Mouse (Mus musculus): ENCODE results near the gene Supt6.
"Not testable (repeated sequence)": the region's sequence is repeated elsewhere in the genome, so short reads cannot be mapped to it uniquely, and the experiment has no call there.

Supt6 gene

DNA sequence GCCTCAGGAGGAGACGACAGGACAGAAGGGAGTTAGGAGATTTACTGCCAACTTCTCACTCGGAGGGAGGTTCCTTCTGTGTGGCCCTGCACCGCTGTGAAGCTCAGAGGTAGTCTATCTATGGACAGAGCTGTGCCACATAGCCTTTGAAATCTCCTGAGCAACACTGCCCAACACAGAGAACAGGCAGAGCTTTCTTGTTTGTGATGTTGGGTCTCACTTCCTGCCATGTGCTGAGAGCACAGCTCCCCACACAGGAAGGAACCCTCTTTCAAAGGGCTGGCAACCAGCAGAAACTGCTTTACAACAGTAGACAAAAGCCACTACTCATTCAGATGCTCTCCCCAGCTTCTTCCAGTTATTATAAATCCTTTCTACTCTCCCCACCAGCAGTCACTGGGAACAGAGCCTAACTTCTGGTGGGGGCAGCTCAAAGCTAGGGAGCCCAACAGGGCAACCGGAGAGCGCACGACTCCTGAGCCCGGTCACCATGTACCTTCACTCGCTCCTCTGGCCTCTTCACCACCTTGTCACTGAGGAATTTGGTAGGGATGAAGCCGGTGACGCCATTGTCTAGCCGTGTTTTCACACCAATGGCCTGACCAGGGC, 30.0 kb downstream of the Supt6 start:
- DNase-seq = no peak

DNA sequence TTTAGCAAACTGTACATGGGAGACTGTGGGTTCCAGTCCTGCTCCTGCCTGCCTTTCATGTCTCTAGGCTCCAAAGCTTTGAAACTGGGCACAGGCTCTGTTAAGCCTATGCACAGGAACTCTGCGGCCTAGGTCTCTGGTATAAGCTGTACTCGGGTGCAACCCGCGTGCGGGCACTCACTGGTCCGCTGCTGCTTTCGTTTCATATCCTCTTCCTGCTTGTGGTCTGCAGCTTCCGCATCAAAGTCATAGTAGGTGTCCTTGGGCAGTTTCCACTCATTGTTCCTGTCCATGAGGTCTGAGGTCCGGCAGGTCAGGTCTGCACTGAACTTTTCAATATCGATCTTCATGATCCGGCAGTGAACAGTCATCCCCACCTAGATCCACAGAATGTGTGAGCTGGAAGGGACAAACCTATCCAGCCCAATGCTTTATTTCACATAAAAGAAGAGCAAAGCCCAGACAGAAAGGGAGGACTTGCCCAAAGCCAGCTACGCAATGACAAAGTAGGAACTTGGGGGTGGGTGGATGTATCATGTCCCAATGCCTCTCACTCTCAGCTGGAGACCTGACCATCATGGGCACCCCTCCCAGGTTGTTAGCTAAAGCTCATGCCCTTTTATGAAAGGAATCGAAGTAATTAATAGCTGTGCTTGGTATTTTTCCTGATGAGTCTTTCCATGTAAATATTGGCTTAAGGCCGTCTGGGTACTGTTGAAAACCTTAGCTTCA, 32.5 kb downstream of the Supt6 start:
- DNase-seq = no peak

DNA sequence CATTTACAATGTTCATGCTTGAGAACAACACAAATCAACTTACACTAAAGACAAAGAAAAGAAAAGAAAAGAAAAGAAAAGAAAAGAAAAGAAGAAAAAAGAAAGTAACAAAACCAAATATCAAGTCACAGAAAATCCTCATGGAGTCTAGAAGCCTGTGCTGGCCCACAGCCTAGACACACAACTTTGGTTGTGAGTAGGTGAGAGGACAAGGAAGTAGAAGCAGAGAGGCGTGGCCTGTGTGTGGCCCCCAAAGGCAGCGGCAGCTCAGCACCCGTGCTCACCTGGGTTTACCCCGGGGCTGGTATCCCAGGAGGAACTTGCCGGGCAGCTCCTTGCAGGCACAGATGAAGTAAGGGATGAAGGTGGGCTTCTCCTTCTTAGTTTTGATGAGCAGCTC, 34.3 kb downstream of the Supt6 start:
- no peak for DNase-seq

DNA sequence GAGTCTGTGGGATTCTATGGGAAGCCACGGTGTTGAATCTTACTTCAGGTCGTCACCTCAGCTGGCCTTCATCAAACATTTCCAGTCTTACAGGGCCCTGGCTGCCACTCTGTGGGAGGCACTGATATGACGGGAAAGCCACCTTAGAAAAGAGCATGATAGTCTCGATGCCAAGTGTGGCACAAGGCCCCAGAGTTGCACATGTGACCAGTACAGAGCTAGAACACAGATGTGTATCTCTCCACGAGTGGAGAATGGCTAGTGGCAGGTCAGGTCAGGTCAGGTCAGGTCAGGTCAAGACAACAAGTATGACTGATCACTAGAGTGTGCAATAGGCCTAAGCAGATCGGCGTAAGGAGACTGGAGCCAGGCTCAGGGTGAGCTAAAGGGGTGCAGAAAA, 35.2 kb downstream of the Supt6 start:
- no peak for DNase-seq

GRCm38 (mm10) chr11:78209886-78210285, 35.9 kb downstream of the Supt6 start:
- no peak for DNase-seq

DNA sequence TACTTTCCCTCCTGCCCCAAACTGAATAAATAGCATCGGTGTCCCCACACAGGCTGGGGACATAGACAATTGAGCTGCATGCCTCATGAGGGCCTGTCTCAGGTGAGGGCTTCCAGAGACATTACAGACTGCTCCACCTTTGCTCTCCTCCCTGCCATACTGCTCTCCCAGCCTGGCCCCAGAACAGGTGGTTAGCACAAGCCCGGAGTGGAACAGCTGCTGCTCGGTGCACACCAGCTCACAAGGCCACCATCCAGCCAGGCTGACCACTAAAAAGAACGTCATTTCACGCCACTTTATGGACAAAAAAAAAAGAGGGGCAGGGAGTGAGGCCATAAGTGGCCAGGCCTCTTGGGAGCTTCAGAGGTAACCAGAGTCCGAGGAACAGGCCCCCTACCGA, 38.6 kb downstream of the Supt6 start:
- no peak for DNase-seq

DNA sequence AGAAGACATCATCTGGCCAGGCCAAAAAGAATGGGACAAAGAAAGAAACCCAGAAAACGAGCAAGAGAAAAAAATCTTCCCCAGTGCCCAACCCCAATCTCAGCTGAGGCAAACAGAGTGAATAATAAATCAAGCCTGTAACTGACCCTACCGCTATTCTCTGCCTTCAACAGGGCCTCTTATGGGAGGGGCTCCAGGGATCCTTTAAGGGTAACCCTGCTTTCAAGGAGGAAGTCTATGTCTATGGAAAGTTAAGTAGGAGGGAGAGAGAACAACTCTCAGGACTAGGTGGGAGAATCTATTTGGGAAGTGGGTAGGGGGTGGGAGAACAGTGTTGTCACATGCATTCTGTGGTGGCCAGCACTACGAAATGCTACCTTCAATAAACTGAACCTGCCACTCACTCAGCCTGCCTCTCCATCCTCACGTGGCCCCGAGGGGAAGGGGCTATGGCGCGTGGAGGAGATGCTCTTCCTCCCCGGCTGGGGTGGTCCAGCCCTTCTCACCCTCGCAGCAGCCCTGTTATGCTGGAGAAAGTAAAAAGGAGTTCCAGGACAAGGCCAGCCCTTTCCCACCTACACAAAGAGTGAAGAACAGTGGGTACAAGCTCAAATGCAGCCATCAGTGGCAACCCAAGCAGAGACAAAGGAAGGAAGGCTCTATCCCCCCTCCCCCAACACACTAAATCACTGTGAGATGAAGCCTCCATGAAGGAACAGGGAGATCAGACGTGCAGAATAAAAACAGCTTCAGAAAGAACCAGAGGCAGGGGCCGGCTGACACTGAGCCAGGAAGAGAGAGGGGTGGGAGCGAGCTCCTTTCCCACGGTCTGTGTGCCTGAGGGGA, 40.2 kb downstream of the Supt6 start:
- DNase-seq = no peak

- no peak for DNase-seq
These were observed 41.5 kb downstream of the Supt6 start for GRCm38 (mm10) chr11:78204287-78204686.

DNA sequence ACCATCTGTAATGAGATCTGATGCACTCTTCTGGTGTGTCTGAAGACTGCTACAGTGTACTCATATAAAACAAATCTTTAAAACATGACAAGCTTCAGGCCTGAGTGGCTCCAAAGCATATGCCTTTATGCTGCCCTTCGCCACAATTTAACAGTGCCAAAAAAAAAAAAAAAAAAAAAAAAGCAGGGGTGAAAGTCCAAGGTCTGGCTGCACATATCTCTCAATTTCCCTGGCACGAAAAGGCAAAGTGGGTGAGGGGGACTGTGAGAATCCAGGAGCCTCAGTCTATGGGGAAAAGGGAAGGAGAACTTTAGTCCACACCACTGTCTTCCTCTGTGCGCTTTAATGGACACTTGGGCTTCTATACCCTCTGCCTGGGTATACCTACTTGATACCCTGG, 43.4 kb downstream of the Supt6 start:
- DNase-seq = no peak

DNA sequence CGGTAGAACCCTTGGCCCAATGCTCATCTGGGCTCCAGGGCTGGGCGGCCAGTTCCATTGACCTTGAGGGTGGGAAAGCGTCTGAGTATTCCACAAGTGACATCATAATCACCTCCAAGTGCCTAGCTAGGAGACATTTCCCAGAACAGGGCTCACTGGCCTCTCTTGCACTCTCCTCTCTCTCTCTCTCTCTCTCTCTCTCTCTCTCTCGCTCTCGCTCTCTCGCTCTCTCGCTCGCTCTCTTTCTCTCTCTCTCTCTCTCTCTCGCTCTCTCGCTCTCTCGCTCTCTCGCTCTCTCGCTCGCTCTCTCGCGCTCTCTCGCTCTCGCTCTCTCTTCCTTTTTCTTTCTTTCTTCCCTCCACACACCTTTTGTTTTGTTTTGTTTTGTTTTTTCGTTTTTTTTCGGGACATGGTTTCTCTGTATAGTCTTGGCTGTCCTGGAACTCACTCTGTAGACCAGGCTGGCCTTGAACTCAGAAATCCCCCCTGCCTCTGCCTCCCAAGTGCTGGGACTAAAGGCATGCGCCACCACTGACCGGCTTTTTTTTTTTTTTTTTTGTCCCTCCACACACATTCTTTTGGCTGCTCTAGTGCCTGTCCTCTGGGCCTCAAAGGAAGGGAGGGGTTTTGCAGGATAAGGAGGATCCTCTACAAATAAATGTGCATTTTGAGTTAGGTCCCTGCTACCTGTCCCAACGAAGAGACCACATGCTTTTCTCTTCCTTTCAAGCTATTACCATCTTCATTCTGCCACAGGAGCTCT, 50.5 kb downstream of the Supt6 start:
- DNase-seq = no peak

DNA sequence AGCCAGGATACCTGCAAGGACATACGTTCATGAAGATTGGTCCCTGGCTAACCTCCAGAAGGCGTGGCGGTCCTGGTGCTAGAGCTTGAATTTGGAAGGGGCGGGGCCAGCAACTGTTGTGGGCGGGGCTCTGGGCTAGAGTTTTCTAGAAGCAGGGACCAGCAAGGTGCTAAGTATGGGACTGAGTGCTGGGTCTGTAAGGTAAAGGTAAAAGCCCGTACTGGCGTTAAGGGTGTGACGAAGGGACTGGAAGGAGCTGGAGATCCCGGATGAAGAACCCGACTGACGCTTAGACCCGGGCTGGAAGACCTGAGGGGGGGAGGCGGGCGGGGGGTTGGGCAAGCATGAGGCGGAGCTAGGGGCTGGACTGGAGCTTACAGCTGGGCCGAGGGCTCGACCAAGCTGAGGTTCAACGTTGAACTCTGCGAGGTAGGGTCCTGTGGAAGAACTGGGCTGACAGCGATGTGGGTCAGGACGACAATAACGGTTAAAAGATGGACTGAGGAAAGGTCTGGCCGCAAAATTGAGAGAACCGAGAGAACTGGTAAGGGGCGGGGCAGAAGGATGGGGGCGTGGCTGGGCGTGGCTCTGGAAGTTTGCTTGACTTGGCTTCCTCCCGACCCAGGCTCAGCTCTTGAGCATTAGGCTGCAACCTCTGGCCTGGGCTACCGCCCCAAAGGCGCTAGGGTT, 51.2 kb downstream of the Supt6 start:
- DNase-seq = peak; percentile 75

DNA sequence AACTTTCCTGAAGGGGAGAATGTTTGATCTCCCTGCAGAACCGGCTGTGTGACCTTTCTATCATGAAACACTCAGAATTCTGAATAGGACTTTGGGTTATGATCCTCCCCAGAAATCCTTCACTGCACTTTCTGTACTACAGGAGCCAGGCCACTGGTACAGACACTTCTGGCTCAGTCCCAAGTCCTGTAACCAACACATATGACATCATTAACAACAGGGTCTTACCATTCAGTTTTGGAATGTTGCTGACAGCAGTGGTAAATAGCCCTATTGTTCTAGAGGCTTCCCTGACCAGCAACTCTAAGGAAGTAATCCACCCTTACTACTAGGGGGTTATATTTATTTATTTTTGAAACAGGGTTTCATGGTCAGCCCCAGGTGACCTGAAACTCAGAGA, 52.7 kb downstream of the Supt6 start, which contains the start of gene Proca1:
TSS of gene Proca1 (plus strand) at position 280 of the 400 bp plus-strand sequence.
- no peak for DNase-seq

GRCm38 (mm10) chr11:78190041-78190440, 55.7 kb downstream of the Supt6 start:
- peak; percentile 87 for DNase-seq

GRCm38 (mm10) chr11:78189234-78190040, 56.4 kb downstream of the Supt6 start:
- peak; percentile 79 for DNase-seq

DNA sequence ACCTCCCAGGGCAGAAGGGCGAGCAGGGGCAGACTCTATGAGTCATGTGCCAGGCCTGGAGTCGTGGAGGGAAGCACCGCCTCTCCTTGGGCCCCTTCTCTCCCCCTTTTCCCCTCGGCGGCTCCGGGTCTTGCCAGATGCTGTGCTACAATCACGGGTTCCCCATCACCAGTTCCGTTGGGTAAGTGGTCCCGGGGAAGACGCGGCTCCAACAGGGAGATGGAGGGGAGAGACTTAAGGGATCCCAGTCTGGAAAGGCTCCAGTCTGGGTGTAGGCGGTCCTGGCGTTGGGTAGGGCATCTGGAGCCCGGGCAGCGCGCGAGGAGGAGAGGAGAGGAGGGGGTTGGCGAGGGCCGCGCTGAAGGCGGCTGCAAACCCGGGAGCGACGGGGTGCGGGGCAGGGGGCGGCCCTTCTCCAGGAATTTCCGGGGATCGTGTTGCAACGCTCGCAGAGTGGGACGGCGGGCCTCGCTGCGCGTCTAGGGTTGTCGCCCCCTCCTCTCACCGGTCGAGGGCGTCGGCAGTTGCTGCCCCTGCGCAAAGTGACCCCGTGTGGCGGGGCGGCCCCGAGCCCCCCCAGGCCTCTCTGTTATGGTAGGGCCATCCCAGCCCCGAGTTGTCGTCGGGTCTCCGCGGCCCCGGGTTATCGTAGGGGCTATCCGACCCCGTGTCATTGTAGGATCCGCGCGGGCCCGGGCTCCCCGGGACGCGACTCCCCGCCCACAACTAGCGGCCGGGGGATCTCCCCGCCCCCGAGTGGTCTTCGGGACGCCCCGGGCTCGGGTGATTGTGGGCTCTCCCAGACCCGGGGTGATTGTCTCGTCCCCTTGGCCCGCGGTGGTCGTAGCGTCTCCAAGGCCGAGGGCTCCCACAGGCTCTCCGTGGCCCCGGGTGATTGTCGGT, 57.2 kb downstream of the Supt6 start, which contains the start of gene Rab34:
TSS of gene Rab34 (plus strand) at position 100 of the 903 bp plus-strand sequence.
- DNase-seq = peak; percentile 75

GRCm38 (mm10) chr11:78184702-78185101, 61.1 kb downstream of the Supt6 start:
- not testable (repeated sequence) for DNase-seq

DNA sequence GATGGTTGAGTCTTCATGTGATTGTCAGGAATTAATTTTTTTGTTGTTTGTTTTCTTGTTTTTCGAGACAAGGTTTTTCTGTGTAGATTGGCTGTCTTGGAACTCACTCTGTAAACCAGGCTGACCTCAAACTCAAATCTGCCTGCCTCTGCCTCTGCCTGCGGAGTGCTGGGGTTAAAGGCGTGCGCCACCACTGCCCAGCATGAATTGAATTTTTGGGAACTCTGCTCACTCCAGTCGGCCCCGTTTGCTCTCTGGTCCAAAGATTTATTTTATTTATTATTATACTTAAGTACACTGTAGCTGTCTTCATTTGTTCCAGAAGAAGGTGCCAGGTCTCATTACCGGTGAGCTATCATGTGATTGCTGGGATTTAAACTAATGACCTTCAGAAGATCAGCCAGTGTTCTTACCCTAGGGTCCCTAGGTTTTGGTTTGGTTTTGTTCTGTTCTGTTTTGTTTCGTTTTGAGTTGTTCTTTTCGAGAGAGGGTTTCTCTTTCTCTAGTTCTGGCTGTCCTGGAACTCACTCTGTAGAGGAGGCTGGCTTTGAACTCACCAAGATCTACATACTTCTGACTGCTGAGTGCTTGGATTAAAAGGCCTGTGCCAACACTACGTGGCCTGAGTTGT, 61.8 kb downstream of the Supt6 start:
- peak; percentile 18 for DNase-seq

DNA sequence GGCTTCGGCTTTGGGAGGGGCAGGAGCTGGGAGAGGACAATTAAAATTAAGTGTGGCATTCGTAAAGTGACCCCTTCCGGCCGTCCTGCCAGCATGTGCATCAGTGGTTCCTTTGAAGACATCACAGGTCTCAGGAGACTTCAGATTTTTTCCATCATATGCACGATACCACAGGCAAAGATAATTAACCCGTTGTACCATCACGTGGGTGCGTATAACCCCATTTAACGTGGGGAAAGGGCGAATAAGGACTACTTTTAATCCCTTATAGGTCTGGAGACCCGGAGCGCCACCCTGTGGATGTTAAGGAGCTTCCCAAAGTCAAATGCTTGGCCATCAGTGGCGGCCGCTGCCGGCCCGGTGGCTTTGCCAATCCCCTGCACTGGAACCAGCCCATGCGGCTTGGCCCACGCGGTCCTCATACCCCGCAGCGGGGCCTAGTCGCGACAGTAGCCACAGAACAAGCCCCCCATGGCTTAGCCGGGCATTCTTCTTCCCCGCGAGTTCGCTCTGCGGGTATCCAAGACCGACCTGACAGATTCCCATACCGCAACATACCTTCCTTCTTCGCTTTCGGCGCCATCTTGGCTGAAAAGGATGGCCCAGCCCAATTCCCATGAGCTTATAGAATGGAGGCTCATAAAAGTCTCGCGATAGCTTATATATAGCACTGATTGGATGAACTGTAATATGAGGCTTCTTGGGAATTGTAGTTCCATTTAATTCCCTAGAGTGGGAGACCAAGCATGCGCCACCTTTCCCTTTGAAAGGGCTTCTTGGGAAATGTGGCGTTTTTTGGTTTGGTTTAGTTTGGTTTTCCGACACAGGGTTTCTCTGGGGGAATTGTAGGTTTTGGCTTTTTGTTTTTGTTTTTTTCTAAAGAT, 62.6 kb downstream of the Supt6 start, which contains the start of gene Rpl23a:
TSS of gene Rpl23a (minus strand) at position 624 of the 884 bp plus-strand sequence.
- DNase-seq = peak; percentile 90

DNA sequence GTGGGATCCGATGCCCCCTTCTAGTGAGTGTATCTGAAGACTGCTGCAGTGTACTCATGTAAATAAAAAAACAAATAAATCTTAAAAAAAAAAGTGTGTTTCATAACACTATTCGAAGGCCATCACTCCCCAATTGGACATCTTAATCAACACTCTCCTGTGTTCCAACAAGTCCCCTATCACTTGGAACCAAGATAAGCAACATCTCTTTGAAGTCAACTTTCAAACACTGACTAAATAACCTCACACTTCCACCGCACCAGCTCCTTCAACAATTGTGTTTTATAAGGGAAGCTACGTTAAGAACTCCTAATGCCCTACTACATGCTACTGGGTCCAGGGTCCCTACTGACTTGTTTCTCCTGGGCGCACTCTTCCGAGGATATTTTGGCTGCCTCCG, 63.3 kb downstream of the Supt6 start:
- DNase-seq = no peak

Data from kidney, adult 11 months (tissue).